Mouse (Mus musculus): ENCODE results near the gene Mob1b.

Mob1b gene

DNA sequence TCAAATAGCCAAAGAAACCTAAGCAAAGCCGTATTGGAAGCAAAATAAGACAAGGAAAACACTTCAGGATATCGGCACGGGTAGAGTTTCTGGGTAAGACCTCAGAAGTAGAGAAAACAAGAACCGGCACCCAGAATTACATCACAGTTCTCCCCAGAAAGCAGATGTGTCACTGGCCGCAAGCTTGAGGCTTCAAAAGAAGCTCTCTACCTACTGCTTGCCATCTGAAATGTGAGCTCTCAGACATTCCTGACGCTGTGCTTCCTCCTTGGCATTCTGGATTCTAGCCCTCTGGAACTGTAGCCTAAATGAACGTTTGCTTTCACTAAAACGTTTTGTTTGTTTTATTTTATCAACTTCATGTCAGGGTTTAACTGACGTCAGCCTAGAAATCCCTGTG lies 70.0 kb downstream of the Mob1b start:
- no peak for DNase-seq (ENCODE audit: low read depth, low spot score)
- Histone ChIP-seq H3K36me3 (ENCODE audit: control insufficient read depth, insufficient read depth, low read length, poor library complexity, severe bottlenecking) (no peaks in the 10 kb centered on the region), H3K27me3 (ENCODE audit: control insufficient read depth, insufficient read depth, low read length, poor library complexity, severe bottlenecking) (peaks cover 3% of the 10 kb centered on the region; the same call in 1 of the 2 replicates)

DNA sequence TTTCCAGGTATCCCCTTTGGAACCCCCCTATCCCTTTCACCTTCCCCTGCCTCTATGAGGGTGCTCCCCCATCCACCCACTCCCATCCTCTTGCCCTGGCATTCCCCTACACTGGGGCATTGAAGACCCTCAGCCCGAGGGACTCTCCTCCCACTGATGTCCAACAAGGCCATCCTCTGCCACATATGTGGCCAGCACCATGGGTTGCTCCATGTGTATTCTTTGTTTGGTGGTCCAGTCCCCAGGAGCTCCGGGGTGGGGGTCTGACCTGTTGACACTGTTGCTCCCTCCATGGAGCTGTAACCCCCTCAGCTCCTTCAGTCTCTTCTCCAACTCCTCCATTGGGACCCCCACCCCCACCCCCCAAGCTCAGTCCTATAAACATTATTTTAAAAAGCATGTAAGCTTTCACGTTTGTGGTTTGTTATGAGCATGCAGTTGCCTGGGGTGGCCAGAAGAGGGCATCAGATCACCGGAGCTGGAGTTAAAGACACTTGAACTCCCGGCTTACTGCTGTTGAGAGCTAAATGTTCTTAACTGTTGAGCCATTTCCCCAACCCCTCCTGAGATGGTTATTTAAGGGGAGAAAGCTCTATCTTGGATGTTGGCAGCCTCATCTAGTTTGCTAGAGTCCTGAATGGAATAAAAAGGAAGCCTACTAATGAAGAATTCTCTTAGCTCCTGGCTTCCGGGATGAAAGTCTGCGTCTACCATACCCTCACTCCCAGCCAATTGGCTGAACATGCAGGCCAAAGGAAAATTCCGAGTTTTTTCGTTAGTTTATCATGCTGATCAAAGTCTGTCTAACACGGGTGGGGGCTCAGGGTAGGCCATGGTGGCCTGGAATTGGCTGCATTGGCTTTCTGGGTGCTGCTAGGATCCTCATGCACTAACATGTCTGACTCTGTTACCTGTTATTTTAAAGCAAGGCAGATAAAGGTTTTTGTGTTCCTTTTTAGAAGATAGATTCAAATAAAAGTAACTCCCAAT lies 70.9 kb downstream of the Mob1b start:
- H3K27me3 ChIP-seq (ENCODE audit: control insufficient read depth, insufficient read depth, low read length, poor library complexity, severe bottlenecking), result peaks cover 3% of the 10 kb centered on the region; the same call in 1 of the 2 replicates
- no peaks in the 10 kb centered on the region for H3K36me3 ChIP-seq (ENCODE audit: control insufficient read depth, insufficient read depth, low read length, poor library complexity, severe bottlenecking)
- peak; percentile 70 for DNase-seq (ENCODE audit: low read depth, low spot score)

DNA sequence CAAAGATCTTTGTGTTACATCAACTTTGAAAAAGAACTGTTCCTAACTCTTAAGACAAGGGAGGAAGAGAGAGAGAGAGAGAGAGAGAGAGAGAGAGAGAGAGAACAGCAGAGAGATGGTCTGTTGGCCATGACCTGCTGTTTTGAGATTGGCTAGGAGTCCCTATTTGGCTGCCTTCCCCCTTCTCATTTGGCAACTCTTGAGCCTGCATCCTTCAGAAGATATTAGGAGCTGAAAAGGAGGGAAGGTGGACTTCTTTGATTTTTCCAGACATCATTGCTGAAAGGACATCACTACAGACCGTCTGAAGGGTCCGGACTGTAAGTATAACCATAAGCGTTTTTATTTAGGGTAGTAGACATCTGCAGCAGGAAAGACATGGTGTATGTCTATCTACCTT lies 73.0 kb downstream of the Mob1b start:
- no peak for DNase-seq (ENCODE audit: low read depth, low spot score)
- Histone ChIP-seq H3K36me3 (ENCODE audit: control insufficient read depth, insufficient read depth, low read length, poor library complexity, severe bottlenecking) (no peaks in the 10 kb centered on the region), H3K27me3 (ENCODE audit: control insufficient read depth, insufficient read depth, low read length, poor library complexity, severe bottlenecking) (peaks cover 3% of the 10 kb centered on the region; the same call in 1 of the 2 replicates)

DNA sequence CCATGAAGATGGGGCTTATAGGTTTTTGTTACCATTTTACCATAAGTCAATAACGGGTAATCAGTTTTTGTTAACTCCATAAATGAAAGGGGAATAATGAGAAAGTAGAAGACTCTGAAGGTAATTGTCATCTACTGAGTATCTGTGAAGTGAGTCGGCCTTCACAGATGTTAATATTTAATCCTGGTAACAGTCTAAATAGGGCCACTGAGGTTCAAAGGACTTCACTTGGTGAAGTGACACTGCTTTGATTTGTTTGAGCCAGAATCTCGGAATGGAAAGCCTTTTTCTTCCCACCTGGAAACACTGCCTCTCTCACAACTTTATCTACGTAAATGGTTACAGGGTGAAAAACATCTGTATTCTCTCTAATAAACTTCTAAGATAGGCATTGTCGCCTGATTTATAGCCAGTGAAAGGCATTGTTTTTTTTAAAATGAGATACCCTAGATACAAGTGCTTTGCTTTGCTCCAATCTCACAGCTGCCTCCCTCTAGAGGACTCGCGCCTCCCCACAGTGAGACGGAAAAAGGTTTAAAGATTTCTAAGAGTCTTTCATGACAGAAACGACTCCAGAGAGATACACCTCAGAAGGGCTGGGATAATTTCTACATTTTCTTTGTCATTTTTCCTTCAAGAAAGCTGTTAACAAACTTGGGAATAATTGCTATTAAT lies 75.4 kb downstream of the Mob1b start:
- no peaks in the 10 kb centered on the region for H3K36me3 ChIP-seq (ENCODE audit: control insufficient read depth, insufficient read depth, low read length, poor library complexity, severe bottlenecking)
- no peak for DNase-seq (ENCODE audit: low read depth, low spot score)
- H3K27me3 ChIP-seq (ENCODE audit: control insufficient read depth, insufficient read depth, low read length, poor library complexity, severe bottlenecking), result no peaks in the 10 kb centered on the region; the same call in 1 of the 2 replicates

DNA sequence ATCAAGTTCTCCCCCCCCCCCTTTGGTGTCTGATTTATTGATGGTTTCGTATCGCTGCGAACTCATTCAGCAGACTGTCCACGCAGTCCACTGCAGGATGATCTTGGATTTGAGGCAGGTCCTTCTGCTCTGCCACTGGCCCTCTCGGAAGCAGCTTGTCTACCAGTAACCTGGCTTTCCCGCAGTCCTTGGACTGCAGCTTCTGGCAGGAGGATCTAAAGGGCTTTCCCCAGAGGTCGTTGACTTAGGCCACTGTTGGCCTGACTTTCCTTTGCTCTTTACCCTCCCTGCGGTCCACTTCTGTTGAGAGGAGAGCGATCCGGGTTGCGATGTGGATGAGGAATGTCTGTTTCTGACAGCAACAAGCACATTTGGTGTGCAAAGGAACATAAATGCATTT lies 75.9 kb downstream of the Mob1b start:
- H3K36me3 ChIP-seq (ENCODE audit: control insufficient read depth, insufficient read depth, low read length, poor library complexity, severe bottlenecking), result no peaks in the 10 kb centered on the region
- H3K27me3 ChIP-seq (ENCODE audit: control insufficient read depth, insufficient read depth, low read length, poor library complexity, severe bottlenecking), result no peaks in the 10 kb centered on the region
- DNase-seq (ENCODE audit: low read depth, low spot score), result no peak

DNA sequence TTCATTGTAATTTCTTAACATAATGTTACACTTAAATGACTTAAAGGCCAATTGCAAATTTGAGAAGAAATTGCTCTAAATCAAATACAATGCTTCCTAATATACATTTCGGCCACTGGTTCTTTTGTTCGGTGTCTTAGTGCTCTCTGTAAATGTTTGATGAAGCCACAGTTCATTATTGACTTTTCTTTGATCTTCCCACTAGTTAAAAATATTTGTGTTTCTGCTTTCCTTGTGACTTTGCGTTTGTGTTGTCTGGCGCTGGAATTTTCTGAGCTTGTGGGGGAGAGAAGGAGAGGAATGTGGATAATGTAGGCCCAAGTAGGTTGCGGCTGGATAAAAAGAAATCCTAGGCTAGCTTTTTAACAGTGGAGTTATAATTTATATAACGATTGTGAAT lies 76.5 kb downstream of the Mob1b start:
- no peaks in the 10 kb centered on the region for H3K36me3 ChIP-seq (ENCODE audit: control insufficient read depth, insufficient read depth, low read length, poor library complexity, severe bottlenecking)
- DNase-seq (ENCODE audit: low read depth, low spot score), result no peak
- H3K27me3 ChIP-seq (ENCODE audit: control insufficient read depth, insufficient read depth, low read length, poor library complexity, severe bottlenecking), result no peaks in the 10 kb centered on the region

DNA sequence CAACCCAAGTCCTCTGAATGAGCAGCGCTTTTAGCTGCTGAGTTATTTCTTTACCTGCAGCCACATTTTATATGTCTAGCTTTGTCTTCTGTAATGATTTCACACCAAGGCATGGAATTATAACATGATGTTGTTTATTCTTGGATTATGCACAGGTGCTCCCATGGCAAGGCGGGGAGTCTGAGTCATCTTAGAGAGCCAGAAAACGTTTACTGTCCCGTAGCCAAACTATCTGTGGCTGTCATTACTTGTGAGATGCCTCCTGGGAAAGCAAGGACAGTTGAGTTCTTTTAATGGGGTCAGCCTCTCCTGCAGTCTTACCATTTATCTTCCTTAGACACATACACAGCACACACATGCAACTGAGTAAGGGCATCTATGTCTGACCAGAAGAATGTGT lies 85.0 kb downstream of the Mob1b start:
- no peaks in the 10 kb centered on the region for H3K36me3 ChIP-seq (ENCODE audit: control insufficient read depth, insufficient read depth, low read length, poor library complexity, severe bottlenecking)
- DNase-seq (ENCODE audit: low read depth, low spot score), result no peak
- no peaks in the 10 kb centered on the region for H3K27me3 ChIP-seq (ENCODE audit: control insufficient read depth, insufficient read depth, low read length, poor library complexity, severe bottlenecking)

DNA sequence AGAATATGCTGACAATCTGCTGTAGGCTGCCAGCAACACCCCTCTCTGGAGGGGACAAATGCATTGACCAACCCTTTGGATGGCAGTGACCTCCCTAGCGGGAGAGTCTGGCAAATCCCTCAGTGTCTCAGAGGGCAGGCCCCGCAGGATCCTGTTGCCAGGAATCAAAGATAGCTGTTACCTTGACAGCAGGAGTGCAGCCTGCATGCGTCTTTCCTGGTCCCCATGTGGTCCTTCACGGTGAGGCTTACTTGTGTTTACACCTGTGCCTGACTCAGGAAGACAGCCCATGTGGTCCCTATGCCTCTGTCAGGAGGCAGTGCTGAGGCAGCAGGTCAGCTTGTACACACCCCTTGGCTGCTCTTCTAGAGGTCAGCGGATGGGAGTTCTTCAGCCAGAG lies 85.6 kb downstream of the Mob1b start:
- no peaks in the 10 kb centered on the region for H3K36me3 ChIP-seq (ENCODE audit: control insufficient read depth, insufficient read depth, low read length, poor library complexity, severe bottlenecking)
- no peaks in the 10 kb centered on the region for H3K27me3 ChIP-seq (ENCODE audit: control insufficient read depth, insufficient read depth, low read length, poor library complexity, severe bottlenecking)
- no peak for DNase-seq (ENCODE audit: low read depth, low spot score)

DNA sequence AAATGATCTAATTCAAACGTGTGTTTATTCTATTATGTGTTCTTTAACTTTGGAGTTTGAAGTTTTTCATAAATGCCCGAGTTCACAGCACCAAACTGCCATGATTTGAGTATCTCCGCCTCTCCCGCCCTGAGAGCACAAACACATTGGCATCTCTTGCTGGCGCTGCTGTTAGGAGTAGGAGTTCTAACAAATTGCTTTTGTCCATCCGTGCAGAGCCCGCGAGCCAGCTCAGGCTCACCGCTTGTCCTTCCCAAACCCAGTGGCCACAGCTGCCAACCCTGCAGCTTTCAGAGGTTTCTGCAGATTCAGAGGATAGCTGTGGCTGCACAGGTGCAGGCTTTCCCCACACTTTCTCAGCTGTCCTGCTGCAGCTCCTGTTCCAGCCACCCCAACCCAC lies 86.7 kb downstream of the Mob1b start:
- H3K36me3 ChIP-seq (ENCODE audit: control insufficient read depth, insufficient read depth, low read length, poor library complexity, severe bottlenecking), result no peaks in the 10 kb centered on the region
- H3K27me3 ChIP-seq (ENCODE audit: control insufficient read depth, insufficient read depth, low read length, poor library complexity, severe bottlenecking), result no peaks in the 10 kb centered on the region
- no peak for DNase-seq (ENCODE audit: low read depth, low spot score)

DNA sequence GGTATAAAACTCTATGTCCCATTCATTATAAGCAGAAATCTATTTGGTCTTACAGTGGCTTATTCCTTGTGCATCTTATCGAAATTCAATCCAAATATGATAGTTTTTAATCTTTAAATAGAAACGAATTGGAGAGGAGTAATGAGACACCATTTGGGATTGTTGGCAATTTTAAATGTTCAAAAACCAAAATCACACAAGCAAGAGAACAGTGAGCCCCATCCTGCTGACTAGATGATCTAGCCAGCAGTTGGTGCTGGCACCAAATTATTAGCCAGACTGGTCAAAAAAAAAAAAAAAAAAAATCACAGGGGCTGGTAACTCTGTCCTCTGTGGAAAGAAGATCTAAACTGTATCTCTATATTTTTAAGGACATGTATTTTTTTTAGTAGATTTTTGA lies 92.5 kb downstream of the Mob1b start:
- no peaks in the 10 kb centered on the region for H3K27me3 ChIP-seq (ENCODE audit: control insufficient read depth, insufficient read depth, low read length, poor library complexity, severe bottlenecking)
- DNase-seq (ENCODE audit: low read depth, low spot score), result no peak
- no peaks in the 10 kb centered on the region for H3K36me3 ChIP-seq (ENCODE audit: control insufficient read depth, insufficient read depth, low read length, poor library complexity, severe bottlenecking)
